Mouse (Mus musculus): Measurements from ENCODE around the gene Prkcq.

DNA sequence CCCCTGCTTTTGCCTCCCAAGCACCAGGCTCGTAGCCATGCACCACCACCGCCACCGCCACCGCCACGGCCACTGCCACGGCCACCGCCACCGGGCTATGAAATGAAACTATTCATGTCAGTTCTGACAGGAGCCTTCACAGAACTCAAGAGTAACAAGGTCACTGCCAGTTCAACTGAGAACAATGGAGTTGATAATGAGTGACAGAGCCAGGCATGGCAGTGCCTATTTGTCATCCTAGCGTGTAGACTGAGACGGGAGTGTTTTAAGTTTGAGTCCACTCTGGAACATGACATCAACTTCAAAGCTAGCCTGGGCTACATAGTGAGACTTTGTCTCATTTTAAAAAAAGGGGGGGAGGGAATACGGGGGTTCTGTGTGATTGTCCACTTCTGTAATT is 30.9 kb downstream of the Prkcq start:
- TF ChIP-seq CTCF (IDR thresholded peaks at IDR 0.05; ENCODE audit: insufficient read depth, low read depth, low read length) (no peak), POLR2A (IDR thresholded peaks at IDR 0.05; ENCODE audit: insufficient read depth, low read depth, low read length) (no peak)

Data from olfactory bulb, adult 2 months (tissue).